Mouse (Mus musculus): Measurements from ENCODE around the gene Unc45a.

The Unc45a gene

GRCm38 (mm10) chr7:80340793-80341192, at the start of gene Unc45a:
Gene Unc45a (minus strand): TSS chr7:80341005.
- no peak for DNase-seq (ENCODE audit: low spot score)

- no peak for DNase-seq (ENCODE audit: low spot score)
Measured at GRCm38 (mm10) chr7:80387633-80388543, 47.1 kb upstream of the Unc45a start, which contains the start of gene Fes. Gene Fes (minus strand): TSS chr7:80387946.

GRCm38 (mm10) chr7:80387033-80387632, 46.3 kb upstream of the Unc45a start:
- no peak for DNase-seq (ENCODE audit: low spot score)

- no peak for DNase-seq (ENCODE audit: low spot score)
Measured at GRCm38 (mm10) chr7:80386235-80386930, 45.6 kb upstream of the Unc45a start.

GRCm38 (mm10) chr7:80382919-80383318, 42.1 kb upstream of the Unc45a start:
- no peak for DNase-seq (ENCODE audit: low spot score)

- no peak for DNase-seq (ENCODE audit: low spot score)
Measured at GRCm38 (mm10) chr7:80379531-80379930, 38.7 kb upstream of the Unc45a start.

GRCm38 (mm10) chr7:80377471-80377870, 36.7 kb upstream of the Unc45a start:
- no peak for DNase-seq (ENCODE audit: low spot score)

GRCm38 (mm10) chr7:80376192-80376591, 35.4 kb upstream of the Unc45a start:
- no peak for DNase-seq (ENCODE audit: low spot score)

- no peak for DNase-seq (ENCODE audit: low spot score)
Measured at GRCm38 (mm10) chr7:80375376-80376039, 34.7 kb upstream of the Unc45a start.

GRCm38 (mm10) chr7:80374733-80375132, 33.9 kb upstream of the Unc45a start:
- DNase-seq (ENCODE audit: low spot score): no peak

GRCm38 (mm10) chr7:80374280-80374679, 33.5 kb upstream of the Unc45a start:
- DNase-seq (ENCODE audit: low spot score): no peak

- no peak for DNase-seq (ENCODE audit: low spot score)
Measured at GRCm38 (mm10) chr7:80373850-80374249, 33.0 kb upstream of the Unc45a start.

GRCm38 (mm10) chr7:80373352-80373751, 32.5 kb upstream of the Unc45a start:
- DNase-seq (ENCODE audit: low spot score): no peak

GRCm38 (mm10) chr7:80372667-80373066, 31.9 kb upstream of the Unc45a start:
- DNase-seq (ENCODE audit: low spot score): no peak

- no peak for DNase-seq (ENCODE audit: low spot score)
Measured at GRCm38 (mm10) chr7:80372166-80372565, 31.4 kb upstream of the Unc45a start.

GRCm38 (mm10) chr7:80371041-80371751, 30.4 kb upstream of the Unc45a start, which contains the start of gene Man2a2:
Gene Man2a2 (minus strand): TSS chr7:80371375.
- peak; percentile 64 for DNase-seq (ENCODE audit: low spot score)

GRCm38 (mm10) chr7:80370649-80371040, 29.8 kb upstream of the Unc45a start:
- peak; percentile 83 for DNase-seq (ENCODE audit: low spot score)

- DNase-seq (ENCODE audit: low spot score): no peak
Measured at GRCm38 (mm10) chr7:80369967-80370431, 29.2 kb upstream of the Unc45a start.

- DNase-seq (ENCODE audit: low spot score): no peak
Measured at GRCm38 (mm10) chr7:80369461-80369860, 28.7 kb upstream of the Unc45a start.

GRCm38 (mm10) chr7:80368635-80369421, 28.0 kb upstream of the Unc45a start:
- DNase-seq (ENCODE audit: low spot score): no peak
